Mouse (Mus musculus) heart, postnatal 0 days (tissue): Measurements from ENCODE around the gene Med13l.

Source experiments
- CTCF ChIP-seq: IDR thresholded peaks from 2 replicates; pipeline ENCODE4 v1.5.1; 2016; ENCODE audit warnings: antibody characterized with exemption, control low read depth, low read depth
- EP300 ChIP-seq: IDR thresholded peaks from 2 replicates; pipeline ENCODE4 v1.6.1; 2016; ENCODE audit warnings: antibody characterized with exemption, low read depth

DNA sequence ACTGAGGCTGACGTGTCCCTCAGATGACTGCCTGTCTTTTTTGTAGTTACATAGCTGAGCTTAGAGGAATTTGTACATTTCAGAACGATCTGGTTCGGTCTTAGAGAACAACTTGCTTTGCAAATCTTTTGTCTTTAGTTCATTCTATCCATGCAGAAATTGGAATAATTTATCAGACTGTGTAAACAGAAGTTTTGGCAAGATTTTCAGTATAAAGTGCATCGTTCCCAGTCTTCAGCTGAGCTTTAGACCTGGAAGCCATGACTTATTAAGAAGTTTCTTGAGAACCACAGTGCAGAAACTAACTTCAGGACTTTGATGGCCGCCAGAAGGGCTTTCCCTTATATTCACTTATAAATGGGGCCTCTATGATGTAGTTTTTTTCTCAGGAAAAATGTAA lies 67.2 kb downstream of the Med13l start:
- TF ChIP-seq CTCF, result no peak
- TF ChIP-seq EP300, result no peak
